Mouse (Mus musculus) gastrocnemius, adult 8-10 months (tissue): ENCODE measurements around the gene Olfr57. TPM values are rescaled to one million over a fixed set of nuclear protein-coding genes. Genes with fewer than 3 reads are reported as not detected.
"Not testable (repeated sequence)": the region's sequence is repeated elsewhere in the genome, so short reads cannot be mapped to it uniquely, and the experiment has no call there.

Experiments used
- DNase-seq, 2 experiments: peaks; one replicate each; pipeline ENCODE4 v3.0.0; 2022; ENCODE audit warnings: low spot score in 2 of 2
- total RNA-seq, 4 experiments: library from RNA; stranded (reverse); gene quantifications; 2 replicates each; pipeline ENCODE4 v1.2.4; 2022

Gene Olfr57
- not detected for total RNA-seq

DNA sequence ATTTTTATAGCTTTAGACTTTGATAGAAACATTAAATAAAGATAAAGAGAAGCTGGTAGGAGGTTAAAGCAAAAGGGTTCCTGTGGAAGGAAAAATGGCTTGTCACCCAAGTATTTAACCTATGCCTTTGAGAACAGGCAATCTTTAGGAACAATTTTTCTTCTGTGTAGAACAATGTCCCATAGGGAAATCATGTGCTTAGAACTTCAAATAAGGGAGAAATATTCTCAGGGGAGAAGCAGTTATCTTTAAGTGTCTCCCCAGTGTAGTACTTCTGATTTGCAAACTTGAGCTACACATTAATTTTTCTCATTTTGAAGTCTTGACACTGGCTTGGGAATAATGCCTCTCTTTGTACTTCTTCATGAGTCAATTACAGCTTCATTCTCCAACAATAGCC lies at the start of gene Olfr57:
Gene Olfr57 (plus strand): TSS at position 301 of the 400 bp plus-strand sequence.
- no peak for DNase-seq

- DNase-seq = no peak
Measured at GRCm38 (mm10) chr10:78980750-78981149, 47.8 kb upstream of the Olfr57 start, which contains the start of gene Olfr1352. TSS of gene Olfr1352 (plus strand) at chr10:78981050.

DNA sequence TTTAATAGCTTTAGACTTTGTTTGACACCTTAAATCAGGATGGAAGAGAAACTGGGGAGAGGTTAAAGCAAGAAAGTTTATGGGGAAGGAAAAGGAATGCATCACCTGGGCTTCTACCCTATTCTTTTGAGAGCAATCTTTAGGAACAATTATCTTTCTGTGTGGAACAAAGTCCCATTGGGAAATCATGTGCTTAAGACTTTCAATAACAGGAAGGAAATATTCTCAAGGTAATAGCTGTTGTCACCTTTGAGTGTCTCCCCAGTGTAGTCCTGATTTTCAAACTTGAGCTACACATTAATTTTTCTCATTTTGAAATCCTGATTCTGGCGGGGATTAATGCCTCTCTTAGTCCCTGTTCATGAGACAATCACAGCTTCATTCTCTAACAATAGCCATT lies 16.4 kb upstream of the Olfr57 start, which contains the start of gene Olfr1351:
Gene Olfr1351 (plus strand): TSS at position 301 of the 400 bp plus-strand sequence.
- no peak for DNase-seq

DNA sequence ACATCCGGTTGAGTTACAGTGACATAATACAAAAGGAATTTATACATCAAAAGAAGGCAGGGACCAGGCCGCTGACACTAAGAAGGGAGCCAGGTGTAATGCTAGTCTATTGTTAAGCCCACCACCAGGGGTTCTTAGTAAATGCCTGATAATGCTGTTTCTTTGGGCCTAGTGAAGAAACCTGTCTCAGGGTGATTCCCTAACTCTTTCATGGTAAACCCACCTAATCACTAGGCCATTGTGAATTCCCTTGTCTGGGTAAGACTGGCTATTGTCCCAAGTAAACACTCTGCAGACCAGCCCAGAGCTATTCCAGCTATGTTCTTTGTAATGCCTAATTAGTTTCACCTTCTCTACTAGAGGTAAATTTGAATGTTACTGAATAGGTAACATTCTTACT lies 13.9 kb downstream of the Olfr57 start:
- DNase-seq = not testable (repeated sequence)

DNA sequence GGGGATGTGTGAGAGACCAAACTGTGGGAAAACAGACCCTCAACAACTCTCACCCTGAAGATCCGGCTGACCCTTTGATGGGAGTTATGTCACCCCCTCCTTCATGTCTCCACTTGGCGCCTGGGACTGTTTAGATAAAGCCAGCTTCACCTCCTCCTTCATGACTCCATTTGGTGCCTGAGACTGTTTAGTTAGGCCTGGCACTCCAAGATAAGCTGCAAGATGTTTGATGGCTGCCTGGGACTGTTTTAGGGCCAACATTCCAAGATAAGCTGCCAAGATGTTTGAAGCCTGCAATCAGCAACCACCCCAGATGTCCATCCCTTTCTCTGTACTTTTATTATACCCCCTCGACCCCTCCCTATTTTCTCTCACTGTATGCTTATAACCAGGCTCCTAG lies 28.8 kb downstream of the Olfr57 start:
- DNase-seq = not testable (repeated sequence)

Other genes starting within 250 kb of the Olfr57 start
- gene Slc1a6, start 248.2 kb upstream of the Olfr57 start, total RNA-seq = not detected
- not detected for gene Olfr1356, start 176.6 kb upstream of the Olfr57 start, total RNA-seq
- not detected for gene Olfr1355, start 153.2 kb upstream of the Olfr57 start, total RNA-seq
- not detected for gene Olfr1354, start 115.6 kb upstream of the Olfr57 start, total RNA-seq
- not detected for gene Olfr8, start 78.1 kb upstream of the Olfr57 start, total RNA-seq
- gene Olfr1353, start 65.4 kb upstream of the Olfr57 start, total RNA-seq = not detected
- not detected for gene Olfr1352, start 47.7 kb upstream of the Olfr57 start, total RNA-seq
- not detected for gene Olfr1351, start 16.3 kb upstream of the Olfr57 start, total RNA-seq
- gene 2610008E11Rik, start 68.9 kb downstream of the Olfr57 start, total RNA-seq = 10 to 100 TPM in 3 of 4 experiments, 1 to 10 TPM in 1; 9.6 to 12.1 (median 10.8) TPM
- not detected for gene Vmn2r80, start 120.0 kb downstream of the Olfr57 start, total RNA-seq
- not detected for gene Vmn2r81, start 219.0 kb downstream of the Olfr57 start, total RNA-seq